14 mouse cellular contexts compared by ENCODE assay signal in genomic region chr10:68166695-68167086, GRCm38 (mm10).
DNase-seq lines count a peak whose midpoint lies in the region; ATAC-seq lines count a peak whose summit lies in the region.
"Had no signal": no experiment of that assay in that cellular context is flagged by ENCODE, and none has a peak within 500 bp of the region (broad histone marks: within the 10 kb centered on the region; RNA-seq: fewer than 3 reads in every experiment).

No protein-coding gene starts in this region.

- no peaks in the 10 kb centered on the region for H3K27me3 ChIP-seq in hindbrain, embryonic 11.5 days (ENCODE audit: control insufficient read depth, insufficient read depth, low read length)
- no peaks in the 10 kb centered on the region for H3K27me3 ChIP-seq in hindbrain, embryonic 16.5 days (replicated peaks; ENCODE audit: control insufficient read depth, insufficient read depth, low read length)
- no peaks in the 10 kb centered on the region for H3K27me3 ChIP-seq in neural tube, embryonic 13.5 days
- H3K27me3 ChIP-seq in hindbrain, embryonic 14.5 days (ENCODE audit: control insufficient read depth, insufficient read depth, low read length): no peaks in the 10 kb centered on the region
- H3K27me3 ChIP-seq in stomach, embryonic 16.5 days (ENCODE audit: control insufficient read depth, insufficient read depth, low read length): no peaks in the 10 kb centered on the region
- no peaks in the 10 kb centered on the region for H3K27me3 ChIP-seq in forebrain, embryonic 11.5 days (ENCODE audit: control insufficient read depth, insufficient read depth, low read length)
- H3K27me3 ChIP-seq: forebrain, embryonic 13.5 days; megakaryocyte, embryonic 14.5 days had no signal

- H3K36me3 ChIP-seq in hindbrain, embryonic 11.5 days (ENCODE audit: control insufficient read depth, insufficient read depth, low read length): no peaks in the 10 kb centered on the region
- H3K36me3 ChIP-seq in hindbrain, embryonic 16.5 days (ENCODE audit: control insufficient read depth, insufficient read depth, low read length): no peaks in the 10 kb centered on the region
- H3K36me3 ChIP-seq in neural tube, embryonic 13.5 days: no peaks in the 10 kb centered on the region
- H3K36me3 ChIP-seq in hindbrain, embryonic 14.5 days (replicated peaks; ENCODE audit: control insufficient read depth, insufficient read depth): no peaks in the 10 kb centered on the region
- H3K36me3 ChIP-seq in stomach, embryonic 16.5 days (ENCODE audit: control insufficient read depth, insufficient read depth, low read length): 0 out of 2 replicates have a peak, but pooled peaks cover 4% of the 10 kb centered on the region
- H3K36me3 ChIP-seq in forebrain, embryonic 11.5 days (ENCODE audit: control insufficient read depth, insufficient read depth, low read length): no peaks in the 10 kb centered on the region

- no peaks in the 10 kb centered on the region for H3K9me3 ChIP-seq in hindbrain, embryonic 11.5 days (ENCODE audit: control insufficient read depth, low read length)
- H3K9me3 ChIP-seq in hindbrain, embryonic 16.5 days (ENCODE audit: control insufficient read depth, low read length): no peaks in the 10 kb centered on the region
- no peaks in the 10 kb centered on the region for H3K9me3 ChIP-seq in neural tube, embryonic 13.5 days
- H3K9me3 ChIP-seq in hindbrain, embryonic 14.5 days (ENCODE audit: control insufficient read depth, low read length): no peaks in the 10 kb centered on the region
- H3K9me3 ChIP-seq in stomach, embryonic 16.5 days (replicated peaks; ENCODE audit: control insufficient read depth, low read length): no peaks in the 10 kb centered on the region
- H3K9me3 ChIP-seq in forebrain, embryonic 11.5 days (ENCODE audit: control insufficient read depth, low read length): no peaks in the 10 kb centered on the region
- H3K9me3 ChIP-seq: forebrain, embryonic 13.5 days; megakaryocyte, embryonic 14.5 days had no signal

- H3K9ac ChIP-seq in hindbrain, embryonic 11.5 days (ENCODE audit: low read depth, low read length): no peak overlapping the region
- H3K9ac ChIP-seq in hindbrain, embryonic 16.5 days (ENCODE audit: low read depth, low read length): no peak overlapping the region
- no peak overlapping the region for H3K9ac ChIP-seq in neural tube, embryonic 13.5 days
- no peak overlapping the region for H3K9ac ChIP-seq in hindbrain, embryonic 14.5 days
- H3K9ac ChIP-seq in stomach, embryonic 16.5 days (ENCODE audit: low read length): no peak overlapping the region
- H3K9ac ChIP-seq in forebrain, embryonic 11.5 days (ENCODE audit: low read length): no peak overlapping the region
- H3K9ac ChIP-seq: forebrain, embryonic 13.5 days; liver, postnatal 0 days had no signal

- no peak for ATAC-seq in hindbrain, embryonic 11.5 days (ENCODE audit: low FRiP score)
- no peak for ATAC-seq in hindbrain, embryonic 16.5 days
- ATAC-seq in neural tube, embryonic 13.5 days (ENCODE audit: low read depth): no peak
- ATAC-seq in hindbrain, embryonic 14.5 days (ENCODE audit: low FRiP score): no peak
- no peak for ATAC-seq in stomach, embryonic 16.5 days (ENCODE audit: insufficient read depth, low FRiP score)
- ATAC-seq in forebrain, embryonic 11.5 days (replicated peaks; ENCODE audit: low FRiP score): no peak
- ATAC-seq: liver, postnatal 0 days had no signal

- H3K4me1 ChIP-seq in hindbrain, embryonic 11.5 days (replicated peaks; ENCODE audit: control insufficient read depth, insufficient read depth, low read length): no peaks in the 10 kb centered on the region
- peaks cover 12% of the 10 kb centered on the region for H3K4me1 ChIP-seq in hindbrain, embryonic 16.5 days (ENCODE audit: control insufficient read depth, insufficient read depth, low read depth, low read length)
- peaks cover 40% of the 10 kb centered on the region for H3K4me1 ChIP-seq in neural tube, embryonic 13.5 days (replicated peaks)
- peaks cover 26% of the 10 kb centered on the region for H3K4me1 ChIP-seq in hindbrain, embryonic 14.5 days (replicated peaks; ENCODE audit: control insufficient read depth, insufficient read depth, low read length)
- H3K4me1 ChIP-seq in stomach, embryonic 16.5 days (ENCODE audit: control insufficient read depth, insufficient read depth, low read length): peaks cover 42% of the 10 kb centered on the region
- peaks cover 4% of the 10 kb centered on the region; the same call in 1 of the 2 replicates for H3K4me1 ChIP-seq in forebrain, embryonic 11.5 days (replicated peaks; ENCODE audit: control insufficient read depth, insufficient read depth, low read length)

- no peak overlapping the region for H3K4me2 ChIP-seq in hindbrain, embryonic 11.5 days (replicated peaks; ENCODE audit: low read depth, low read length)
- no peak overlapping the region for H3K4me2 ChIP-seq in hindbrain, embryonic 16.5 days (ENCODE audit: low read length)
- no peak overlapping the region for H3K4me2 ChIP-seq in neural tube, embryonic 13.5 days
- no peak overlapping the region for H3K4me2 ChIP-seq in hindbrain, embryonic 14.5 days (replicated peaks)
- no peak overlapping the region for H3K4me2 ChIP-seq in stomach, embryonic 16.5 days (ENCODE audit: low read depth, low read length)
- no peak overlapping the region for H3K4me2 ChIP-seq in forebrain, embryonic 11.5 days (ENCODE audit: low read depth, low read length, severe bottlenecking)
- H3K4me2 ChIP-seq: forebrain, embryonic 13.5 days; heart, embryonic 11.5 days had no signal

- WGBS in hindbrain, embryonic 11.5 days: 87% methylated on average over 2 of the region's 2 CpGs
- 73% methylated on average over 2 of the region's 2 CpGs for WGBS in hindbrain, embryonic 16.5 days
- WGBS in neural tube, embryonic 13.5 days: 55% methylated on average over 2 of the region's 2 CpGs
- 57% methylated on average over 2 of the region's 2 CpGs for WGBS in hindbrain, embryonic 14.5 days
- 67% methylated on average over 2 of the region's 2 CpGs for WGBS in stomach, embryonic 16.5 days
- WGBS in forebrain, embryonic 11.5 days: 86% methylated on average over 2 of the region's 2 CpGs

- peak overlapping the region; percentile 30; the same call in 1 of the 2 replicates for H3K27ac ChIP-seq in hindbrain, embryonic 11.5 days (ENCODE audit: low read depth, low read length)
- no peak overlapping the region for H3K27ac ChIP-seq in hindbrain, embryonic 16.5 days (ENCODE audit: low read depth, low read length)
- peak overlapping the region; percentile 23; the same call in 1 of the 2 replicates for H3K27ac ChIP-seq in neural tube, embryonic 13.5 days (replicated peaks)
- H3K27ac ChIP-seq in hindbrain, embryonic 14.5 days: 0 out of 2 replicates have a peak overlapping the region, but pooled peaks have one; percentile 16
- peak overlapping the region; percentile 13 for H3K27ac ChIP-seq in stomach, embryonic 16.5 days (ENCODE audit: low read length)
- no peak overlapping the region for H3K27ac ChIP-seq in forebrain, embryonic 11.5 days (ENCODE audit: low read depth, low read length)
- H3K27ac ChIP-seq: forebrain, embryonic 13.5 days had no signal

- H3K4me3 ChIP-seq in hindbrain, embryonic 11.5 days (ENCODE audit: low read depth, low read length): no peak overlapping the region
- no peak overlapping the region for H3K4me3 ChIP-seq in hindbrain, embryonic 16.5 days (ENCODE audit: low read length)
- H3K4me3 ChIP-seq in neural tube, embryonic 13.5 days: no peak overlapping the region
- no peak overlapping the region for H3K4me3 ChIP-seq in hindbrain, embryonic 14.5 days (replicated peaks; ENCODE audit: low read length)
- no peak overlapping the region for H3K4me3 ChIP-seq in stomach, embryonic 16.5 days (replicated peaks; ENCODE audit: low read length)
- H3K4me3 ChIP-seq in forebrain, embryonic 11.5 days (ENCODE audit: low read depth, low read length): no peak overlapping the region
- H3K4me3 ChIP-seq: forebrain, embryonic 13.5 days; megakaryocyte, embryonic 14.5 days had no signal

- DNase-seq in hindbrain, embryonic 11.5 days (ENCODE audit: low spot score): no peak
- DNase-seq in neural tube, embryonic 10.5 days (ENCODE audit: extremely low spot score, low spot score): no peak
- DNase-seq in hindbrain, embryonic 14.5 days (ENCODE audit: low spot score): no peak
- DNase-seq in ovary, postnatal 36 days (ENCODE audit: low spot score): no peak
- DNase-seq in forebrain, embryonic 11.5 days (ENCODE audit: low spot score): no peak
- DNase-seq: embryo, embryonic 11 days; liver, postnatal 0 days; thymus, postnatal 25 days had no signal

Comparison
In these comparisons a context has a peak if more than half of its experiments do, and no peak if none do; other contexts are left out.
1. H3K27ac ChIP-seq: peak in hindbrain, embryonic 11.5 days (single experiment), neural tube, embryonic 13.5 days (single experiment), hindbrain, embryonic 14.5 days (single experiment) and stomach, embryonic 16.5 days (single experiment); none in hindbrain, embryonic 16.5 days (single experiment) and forebrain, embryonic 11.5 days (single experiment).